Mouse (Mus musculus): ENCODE measurements around the gene Fcrl5.

DNA sequence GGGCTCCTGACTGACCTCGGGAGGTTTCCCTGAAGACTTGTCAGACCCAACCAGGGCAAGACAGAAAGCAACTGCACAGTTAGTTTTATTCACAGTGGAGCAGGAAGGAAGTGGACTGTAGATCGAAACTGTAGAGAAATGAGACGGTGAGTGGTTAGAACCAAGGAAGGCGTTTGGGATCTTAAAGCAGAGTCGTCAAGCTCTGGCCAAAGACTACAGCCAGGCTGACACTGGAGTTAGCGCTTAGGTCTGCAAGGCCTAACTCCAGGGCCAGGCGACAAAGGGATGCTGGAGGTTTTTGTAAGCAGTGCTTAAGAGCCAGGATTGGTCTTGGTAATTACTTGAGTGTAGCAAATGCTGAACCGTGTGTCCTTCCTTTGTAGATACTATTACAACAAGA lies 93.3 kb downstream of the Fcrl5 start:
- TF ChIP-seq CTCF (IDR thresholded peaks at IDR 0.05; ENCODE audit: extremely low read depth, insufficient read depth, low read length), result no peak
- no peak for TF ChIP-seq POLR2A (IDR thresholded peaks at IDR 0.05; ENCODE audit: extremely low read depth, insufficient read depth, low read length)

All from cortical plate, adult 2 months (tissue).